Mouse (Mus musculus): ENCODE measurements at regions not wholly inside any gene's neighbourhood (a gene's known extent, or its start where the extent isn't known, plus 50 kb on each side); places are given as distances from the start of the nearest gene placed in this dataset.
"Not testable (repeated sequence)": the region's sequence is repeated elsewhere in the genome, so short reads cannot be mapped to it uniquely, and the experiment has no call there.

DNA sequence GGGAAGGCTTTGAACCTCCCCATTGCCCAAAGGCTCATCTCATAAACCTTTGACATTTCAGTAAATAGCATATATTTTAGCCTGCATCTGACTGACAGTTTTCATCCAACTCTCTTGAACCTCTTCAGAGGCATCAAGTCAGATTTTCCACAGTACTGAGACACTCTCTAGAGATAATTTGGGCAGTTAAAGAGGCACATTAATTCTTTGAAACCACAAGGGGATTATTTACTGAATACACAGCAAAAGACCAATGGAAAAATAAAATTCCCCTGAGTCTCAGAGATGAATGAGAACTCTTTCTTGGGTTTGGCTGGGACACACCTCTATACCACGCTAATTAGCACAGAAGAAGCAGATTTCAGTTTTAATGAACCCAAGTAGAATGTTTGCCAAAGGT lies 258.5 kb upstream of the Steap4 start:
- Histone ChIP-seq H3K9ac (ENCODE audit: low read length) (no peak overlapping the region), H3K4me1 (ENCODE audit: control insufficient read depth, insufficient read depth, low read length) (no peaks in the 10 kb centered on the region), H3K9me3 (ENCODE audit: control insufficient read depth, low read length) (no peaks in the 10 kb centered on the region), H3K27ac (ENCODE audit: low read depth, low read length) (no peak overlapping the region), H3K4me2 (ENCODE audit: low read depth) (no peak overlapping the region), H3K4me3 (ENCODE audit: low read depth, low read length) (no peak overlapping the region), H3K36me3 (ENCODE audit: control insufficient read depth, insufficient read depth, low read length) (no peaks in the 10 kb centered on the region), H3K27me3 (ENCODE audit: control insufficient read depth, insufficient read depth, low read length) (no peaks in the 10 kb centered on the region)
- ATAC-seq (ENCODE audit: insufficient read depth, low FRiP score, low TSS enrichment) = no peak
- no peak for DNase-seq (ENCODE audit: low spot score)
- WGBS = 82% methylated on average over 1 of the region's 1 CpGs

DNA sequence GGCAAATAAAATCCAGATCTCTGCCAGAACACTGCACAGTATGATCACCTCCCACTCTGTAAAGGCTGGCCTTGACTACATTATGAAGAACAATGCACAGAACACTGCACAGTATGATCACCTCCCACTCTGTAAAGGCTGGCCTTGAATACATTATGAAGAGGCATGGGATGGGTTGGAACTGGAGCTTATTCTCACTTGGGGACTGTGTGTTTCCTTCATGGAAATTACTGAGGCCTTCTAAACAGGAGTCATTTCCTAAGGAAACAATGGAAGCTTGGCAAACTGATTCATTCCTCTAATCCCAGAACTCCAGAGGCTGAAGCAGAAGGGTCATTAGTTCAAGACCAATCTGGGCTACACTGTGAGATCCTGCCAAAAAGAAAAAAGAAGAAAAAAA lies 240.7 kb upstream of the Steap4 start:
- H3K27ac ChIP-seq (ENCODE audit: low read depth, low read length) = no peak overlapping the region
- no peak overlapping the region for H3K4me2 ChIP-seq (ENCODE audit: low read depth)
- H3K4me1 ChIP-seq (ENCODE audit: control insufficient read depth, insufficient read depth, low read length) = no peaks in the 10 kb centered on the region
- no peaks in the 10 kb centered on the region for H3K36me3 ChIP-seq (ENCODE audit: control insufficient read depth, insufficient read depth, low read length)
- DNase-seq (ENCODE audit: low spot score) (no peak), ATAC-seq (ENCODE audit: insufficient read depth, low FRiP score, low TSS enrichment) (peak; percentile 77)
- H3K27me3 ChIP-seq (ENCODE audit: control insufficient read depth, insufficient read depth, low read length) = no peaks in the 10 kb centered on the region
- no peak overlapping the region for H3K4me3 ChIP-seq (ENCODE audit: low read depth, low read length)
- H3K9me3 ChIP-seq (ENCODE audit: control insufficient read depth, low read length) = no peaks in the 10 kb centered on the region
- no peak overlapping the region for H3K9ac ChIP-seq (ENCODE audit: low read length)

DNA sequence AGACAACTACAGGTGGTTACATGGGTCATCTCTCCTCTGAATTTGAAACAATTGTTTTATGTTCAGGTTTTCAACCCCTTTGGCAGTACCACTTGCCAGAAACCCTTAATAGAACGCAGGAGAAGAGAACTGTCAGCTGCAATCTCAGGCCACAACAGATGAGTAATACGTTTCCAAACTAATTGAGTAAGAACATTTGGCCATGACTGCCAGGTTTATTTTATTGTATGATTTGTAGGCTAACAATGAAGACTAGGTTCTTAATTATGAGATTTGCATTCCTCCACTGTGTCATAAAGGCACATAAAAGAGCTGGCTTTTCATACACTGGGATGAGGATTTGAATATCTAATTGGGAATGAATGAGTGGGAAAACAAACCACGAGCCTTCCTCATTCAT lies 240.2 kb upstream of the Steap4 start:
- Histone ChIP-seq H3K4me3 (ENCODE audit: low read depth, low read length) (no peak overlapping the region), H3K4me2 (ENCODE audit: low read depth) (no peak overlapping the region), H3K4me1 (ENCODE audit: control insufficient read depth, insufficient read depth, low read length) (no peaks in the 10 kb centered on the region), H3K36me3 (ENCODE audit: control insufficient read depth, insufficient read depth, low read length) (no peaks in the 10 kb centered on the region), H3K9me3 (ENCODE audit: control insufficient read depth, low read length) (no peaks in the 10 kb centered on the region), H3K9ac (ENCODE audit: low read length) (no peak overlapping the region), H3K27me3 (ENCODE audit: control insufficient read depth, insufficient read depth, low read length) (no peaks in the 10 kb centered on the region), H3K27ac (ENCODE audit: low read depth, low read length) (no peak overlapping the region)
- DNase-seq (ENCODE audit: low spot score) (no peak), ATAC-seq (ENCODE audit: insufficient read depth, low FRiP score, low TSS enrichment) (no peak)
- WGBS = 83% methylated on average over 3 of the region's 3 CpGs

DNA sequence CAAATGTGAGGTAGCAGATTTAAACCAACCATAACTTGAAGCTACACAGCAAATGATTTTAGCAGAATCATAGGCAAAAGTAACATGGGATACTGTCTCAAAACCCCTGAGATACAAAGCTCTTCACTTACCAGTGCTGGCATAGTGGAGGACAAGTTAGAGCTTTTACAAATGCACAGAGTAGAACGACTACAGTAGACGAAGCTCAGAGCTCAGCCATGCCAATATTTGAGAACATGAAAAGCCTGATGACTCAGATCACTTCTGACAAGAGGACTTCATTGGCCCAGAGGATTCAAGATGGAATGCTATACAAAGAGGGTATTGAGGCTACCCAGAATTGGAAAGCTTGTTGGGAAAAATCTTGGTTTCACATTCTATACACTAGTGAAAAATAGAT lies 239.6 kb upstream of the Steap4 start:
- H3K27ac ChIP-seq (ENCODE audit: low read depth, low read length) = no peak overlapping the region
- H3K4me1 ChIP-seq (ENCODE audit: control insufficient read depth, insufficient read depth, low read length) = no peaks in the 10 kb centered on the region
- ATAC-seq (ENCODE audit: insufficient read depth, low FRiP score, low TSS enrichment) = no peak

DNA sequence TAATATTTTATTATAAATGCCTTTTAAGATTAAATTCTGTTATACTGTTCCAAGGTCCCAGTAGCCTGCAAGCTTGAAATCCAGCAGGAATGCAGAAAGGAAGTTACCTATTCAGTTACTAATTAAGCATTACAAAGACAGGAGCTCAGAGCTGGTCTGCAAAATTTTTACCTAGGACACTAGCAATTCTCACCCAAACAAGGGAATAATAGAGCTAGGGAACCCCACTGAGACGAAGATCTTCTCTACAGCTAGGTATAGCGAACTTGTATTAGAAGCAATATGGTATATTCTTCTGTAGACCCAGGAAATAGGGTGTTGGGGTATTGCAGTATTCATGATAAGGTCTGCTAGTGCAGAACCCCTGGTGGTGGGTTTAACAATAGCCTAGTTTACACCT lies 227.7 kb upstream of the Steap4 start:
- H3K27me3 ChIP-seq (ENCODE audit: control insufficient read depth, insufficient read depth, low read length); H3K4me3 ChIP-seq (ENCODE audit: low read depth, low read length); H3K36me3 ChIP-seq (ENCODE audit: control insufficient read depth, insufficient read depth, low read length); DNase-seq (ENCODE audit: low spot score); ATAC-seq (ENCODE audit: insufficient read depth, low FRiP score, low TSS enrichment); H3K4me1 ChIP-seq (ENCODE audit: control insufficient read depth, insufficient read depth, low read length); H3K27ac ChIP-seq (ENCODE audit: low read depth, low read length); H3K9me3 ChIP-seq (ENCODE audit: control insufficient read depth, low read length); H3K9ac ChIP-seq (ENCODE audit: low read length); H3K4me2 ChIP-seq (ENCODE audit: low read depth): not testable (repeated sequence)
- WGBS = 81% methylated on average over 2 of the region's 2 CpGs

More for the DNA sequence above, 239.6 kb upstream of the Steap4 start:
- Histone ChIP-seq H3K9ac (ENCODE audit: low read length) (no peak overlapping the region), H3K4me2 (ENCODE audit: low read depth) (no peak overlapping the region), H3K4me3 (ENCODE audit: low read depth, low read length) (no peak overlapping the region), H3K36me3 (ENCODE audit: control insufficient read depth, insufficient read depth, low read length) (no peaks in the 10 kb centered on the region), H3K9me3 (ENCODE audit: control insufficient read depth, low read length) (no peaks in the 10 kb centered on the region), H3K27me3 (ENCODE audit: control insufficient read depth, insufficient read depth, low read length) (no peaks in the 10 kb centered on the region)
- no peak for DNase-seq (ENCODE audit: low spot score)
- 86% methylated on average over 2 of the region's 2 CpGs for WGBS

DNA sequence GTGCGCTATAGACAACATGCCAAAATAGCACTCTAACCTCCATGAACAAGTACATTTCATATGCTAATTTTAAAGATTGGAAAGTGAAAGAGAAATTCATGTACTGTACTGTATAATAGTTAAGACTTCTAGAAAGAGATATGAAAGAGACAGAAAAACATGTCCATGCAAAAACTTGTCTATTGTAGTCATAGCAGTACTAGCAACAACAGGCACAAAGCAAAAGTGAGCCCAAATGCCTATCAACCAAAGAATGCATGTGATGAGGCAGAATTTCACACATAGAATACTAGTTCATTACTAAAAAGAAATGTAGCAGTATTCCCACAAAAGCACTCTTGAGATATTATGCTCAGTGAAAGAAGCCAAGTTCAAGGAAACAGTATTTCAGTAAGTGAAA lies 180.4 kb upstream of the Steap4 start:
- Histone ChIP-seq H3K36me3 (ENCODE audit: control insufficient read depth, insufficient read depth, low read length) (no peaks in the 10 kb centered on the region), H3K4me2 (ENCODE audit: low read depth) (no peak overlapping the region), H3K27ac (ENCODE audit: low read depth, low read length) (no peak overlapping the region), H3K9me3 (ENCODE audit: control insufficient read depth, low read length) (no peaks in the 10 kb centered on the region), H3K4me1 (ENCODE audit: control insufficient read depth, insufficient read depth, low read length) (no peaks in the 10 kb centered on the region), H3K27me3 (ENCODE audit: control insufficient read depth, insufficient read depth, low read length) (no peaks in the 10 kb centered on the region), H3K9ac (ENCODE audit: low read length) (no peak overlapping the region), H3K4me3 (ENCODE audit: low read depth, low read length) (no peak overlapping the region)
- WGBS = 98% methylated on average over 1 of the region's 1 CpGs
- no peak for DNase-seq (ENCODE audit: low spot score)
- no peak for ATAC-seq (ENCODE audit: insufficient read depth, low FRiP score, low TSS enrichment)

DNA sequence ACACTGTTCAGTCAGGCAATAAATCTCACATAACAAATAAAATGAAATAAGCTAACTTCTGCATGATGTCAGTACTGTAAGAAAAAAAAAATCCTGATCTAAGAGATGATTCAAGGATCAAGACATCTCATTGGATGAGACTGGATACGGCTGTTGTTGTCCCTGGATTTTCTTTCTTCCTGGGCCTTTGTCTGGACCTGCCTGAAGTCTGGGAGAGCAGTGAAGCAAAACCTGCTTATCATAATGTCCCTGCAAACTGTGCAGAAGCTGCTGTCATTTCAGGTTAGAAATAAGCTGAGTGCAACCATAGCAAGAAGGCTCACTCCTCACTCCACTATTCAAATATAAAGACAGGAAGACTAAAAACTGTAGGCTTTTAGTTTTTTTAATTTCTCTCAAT lies 178.0 kb upstream of the Steap4 start:
- Histone ChIP-seq H3K9me3 (ENCODE audit: control insufficient read depth, low read length) (no peaks in the 10 kb centered on the region), H3K4me2 (ENCODE audit: low read depth) (no peak overlapping the region), H3K4me3 (ENCODE audit: low read depth, low read length) (no peak overlapping the region), H3K27ac (ENCODE audit: low read depth, low read length) (no peak overlapping the region), H3K27me3 (ENCODE audit: control insufficient read depth, insufficient read depth, low read length) (no peaks in the 10 kb centered on the region), H3K36me3 (ENCODE audit: control insufficient read depth, insufficient read depth, low read length) (no peaks in the 10 kb centered on the region), H3K9ac (ENCODE audit: low read length) (no peak overlapping the region), H3K4me1 (ENCODE audit: control insufficient read depth, insufficient read depth, low read length) (no peaks in the 10 kb centered on the region)
- DNase-seq (ENCODE audit: low spot score) (no peak), ATAC-seq (ENCODE audit: insufficient read depth, low FRiP score, low TSS enrichment) (no peak)
- WGBS = 90% methylated on average over 1 of the region's 1 CpGs

DNA sequence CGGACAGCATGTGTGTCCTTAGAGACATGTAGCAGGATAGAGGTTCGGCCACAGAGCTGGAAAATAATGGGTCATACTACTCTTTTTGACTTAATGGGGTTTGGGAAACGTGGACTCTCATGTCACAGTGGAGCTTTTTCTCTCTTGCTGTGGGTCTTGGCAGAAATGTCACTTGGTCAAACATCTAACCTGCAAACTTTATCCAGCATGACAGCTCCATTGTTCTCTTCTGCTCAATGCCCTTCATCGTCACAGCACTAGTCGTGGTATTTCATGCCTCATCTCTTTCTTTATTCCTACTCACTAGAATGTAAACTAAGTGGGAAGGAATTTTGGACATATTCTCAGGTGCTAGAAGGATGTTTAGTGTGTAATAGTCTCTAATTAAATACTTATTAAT lies 171.9 kb upstream of the Steap4 start:
- 76% methylated on average over 5 of the region's 5 CpGs for WGBS
- Histone ChIP-seq H3K27ac (ENCODE audit: low read depth, low read length) (no peak overlapping the region), H3K4me2 (ENCODE audit: low read depth) (no peak overlapping the region), H3K9me3 (ENCODE audit: control insufficient read depth, low read length) (no peaks in the 10 kb centered on the region), H3K4me3 (ENCODE audit: low read depth, low read length) (no peak overlapping the region), H3K9ac (ENCODE audit: low read length) (no peak overlapping the region), H3K27me3 (ENCODE audit: control insufficient read depth, insufficient read depth, low read length) (no peaks in the 10 kb centered on the region), H3K36me3 (ENCODE audit: control insufficient read depth, insufficient read depth, low read length) (no peaks in the 10 kb centered on the region), H3K4me1 (ENCODE audit: control insufficient read depth, insufficient read depth, low read length) (no peaks in the 10 kb centered on the region)
- ATAC-seq (ENCODE audit: insufficient read depth, low FRiP score, low TSS enrichment) = no peak
- DNase-seq (ENCODE audit: low spot score) = no peak

DNA sequence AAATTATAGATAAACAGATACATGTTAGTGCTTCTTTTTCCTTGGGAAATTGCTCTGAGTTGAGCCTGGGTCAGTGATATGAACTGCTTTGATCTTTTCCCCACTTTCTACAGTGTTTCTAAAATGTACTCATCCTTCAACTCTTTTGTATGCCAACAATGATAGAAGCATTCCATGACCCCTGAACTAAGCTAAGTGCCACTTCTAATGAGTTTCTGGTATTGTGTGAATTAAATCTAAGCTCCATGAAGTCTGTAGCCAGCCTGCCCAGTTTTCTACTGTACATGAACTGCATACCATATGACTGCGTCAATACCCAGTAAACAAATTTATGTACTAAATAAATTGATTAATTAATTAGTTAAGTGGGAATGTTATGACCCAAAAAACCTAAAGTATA lies 171.1 kb upstream of the Steap4 start:
- Histone ChIP-seq H3K27me3 (ENCODE audit: control insufficient read depth, insufficient read depth, low read length) (no peaks in the 10 kb centered on the region), H3K9me3 (ENCODE audit: control insufficient read depth, low read length) (no peaks in the 10 kb centered on the region), H3K9ac (ENCODE audit: low read length) (no peak overlapping the region), H3K4me2 (ENCODE audit: low read depth) (no peak overlapping the region), H3K4me3 (ENCODE audit: low read depth, low read length) (no peak overlapping the region), H3K36me3 (ENCODE audit: control insufficient read depth, insufficient read depth, low read length) (no peaks in the 10 kb centered on the region), H3K27ac (ENCODE audit: low read depth, low read length) (no peak overlapping the region), H3K4me1 (ENCODE audit: control insufficient read depth, insufficient read depth, low read length) (no peaks in the 10 kb centered on the region)
- DNase-seq (ENCODE audit: low spot score) (no peak), ATAC-seq (ENCODE audit: insufficient read depth, low FRiP score, low TSS enrichment) (no peak)
- WGBS = 91% methylated on average over 1 of the region's 1 CpGs

Measured in neural tube, embryonic 11.5 days (tissue).